Mouse (Mus musculus) limb, embryonic 10.5 days (tissue): ENCODE results near the gene Iqcj. TPM values are rescaled to one million over a fixed set of nuclear protein-coding genes. Genes with fewer than 3 reads are reported as not detected.

ENCODE experiments used
- DNase-seq: peaks from one replicate; pipeline ENCODE4 v3.0.0-alpha.2; 2017; ENCODE audit warnings: low spot score
- H3K27ac ChIP-seq: fragments of 300-500 bp; sonication (generic); 2 replicates; pipeline ENCODE4 v1.5.1; 2016; ENCODE audit warnings: mild to moderate bottlenecking
- H3K27me3 ChIP-seq: fragments of 300-500 bp; sonication (generic); 2 replicates; pipeline ENCODE4 v1.6.1; 2016; ENCODE audit warnings: low read depth, mild to moderate bottlenecking; ENCODE audit not compliant: poor library complexity, severe bottlenecking
- H3K36me3 ChIP-seq: fragments of 300-500 bp; sonication (generic); 2 replicates; pipeline ENCODE4 v1.6.1; 2016; ENCODE audit warnings: mild to moderate bottlenecking, moderate library complexity
- H3K4me1 ChIP-seq: fragments of 300-500 bp; sonication (generic); 2 replicates; pipeline ENCODE4 v1.6.1; 2016
- H3K4me3 ChIP-seq: fragments of 300-500 bp; sonication (generic); 2 replicates; pipeline ENCODE4 v1.5.1; 2016; ENCODE audit warnings: mild to moderate bottlenecking, moderate library complexity
- H3K9me3 ChIP-seq: fragments of 300-500 bp; sonication (generic); replicated peaks from 2 replicates; pipeline ENCODE4 v1.6.1; 2016; ENCODE audit warnings: mild to moderate bottlenecking
- WGBS: fragments of 180-500 bp; shearing (Covaris S2); methylation state at CpG from one replicate; pipeline ENCODE4 v1.1.7; 2016; 5-methylcytosine and 5-hydroxymethylcytosine counted together
- polyA plus RNA-seq: library from polyadenylated mRNA; unstranded; fragments of >200 nt; fragmentation: Nextera tagmentation; extraction: Ambion mirVana; gene quantifications from 2 replicates; pipeline ENCODE4 v1.2.1, GENCODE M21; 2016

Gene Iqcj
- polyA plus RNA-seq, result not detected in 2 replicates

GRCm38 (mm10) chr3:67892026-67892705, at the start of gene Iqcj, which contains the start of gene Iqschfp:
Gene Iqcj, plus strand, starts transcription at chr3:67892220.
Gene Iqschfp, plus strand, starts transcription at chr3:67892232.
- 71% methylated on average over 15 of the region's 15 CpGs for WGBS
- no peaks in the 10 kb centered on the region for H3K9me3 ChIP-seq
- no peak within 1 kb of the TSS for H3K27ac ChIP-seq
- no peak within 1 kb of the TSS for H3K4me3 ChIP-seq
- H3K4me1 ChIP-seq, result peaks cover 19% of the 10 kb centered on the region
- DNase-seq, result no peak
- peaks cover 39% of the 10 kb centered on the region for H3K27me3 ChIP-seq
- no peaks in the 10 kb centered on the region for H3K36me3 ChIP-seq

- H3K4me3 ChIP-seq, result no peak overlapping the region
- no peak overlapping the region for H3K27ac ChIP-seq
- no peaks in the 10 kb centered on the region for H3K4me1 ChIP-seq
- no peaks in the 10 kb centered on the region for H3K9me3 ChIP-seq
- 91% methylated on average over 5 of the region's 5 CpGs for WGBS
- DNase-seq, result no peak
- H3K27me3 ChIP-seq, result no peaks in the 10 kb centered on the region
- no peaks in the 10 kb centered on the region for H3K36me3 ChIP-seq
These were observed 39.6 kb upstream of the Iqcj start for GRCm38 (mm10) chr3:67852397-67852796.

GRCm38 (mm10) chr3:67861524-67861923, 30.5 kb upstream of the Iqcj start:
- H3K4me1 ChIP-seq, result no peaks in the 10 kb centered on the region
- no peaks in the 10 kb centered on the region for H3K27me3 ChIP-seq
- H3K9me3 ChIP-seq, result no peaks in the 10 kb centered on the region
- no peak for DNase-seq
- 90% methylated on average over 3 of the region's 3 CpGs for WGBS
- H3K4me3 ChIP-seq, result no peak overlapping the region
- H3K27ac ChIP-seq, result no peak overlapping the region
- no peaks in the 10 kb centered on the region for H3K36me3 ChIP-seq

GRCm38 (mm10) chr3:67867420-67868065, 24.5 kb upstream of the Iqcj start:
- peaks cover 6% of the 10 kb centered on the region for H3K4me1 ChIP-seq
- H3K4me3 ChIP-seq, result no peak overlapping the region
- H3K9me3 ChIP-seq, result no peaks in the 10 kb centered on the region
- no peak overlapping the region for H3K27ac ChIP-seq
- no peak for DNase-seq
- H3K36me3 ChIP-seq, result no peaks in the 10 kb centered on the region
- H3K27me3 ChIP-seq, result no peaks in the 10 kb centered on the region
- WGBS, result 37% methylated on average over 13 of the region's 13 CpGs

- H3K27me3 ChIP-seq, result no peaks in the 10 kb centered on the region
- H3K4me3 ChIP-seq, result no peak overlapping the region
- DNase-seq, result no peak
- no peak overlapping the region for H3K27ac ChIP-seq
- peaks cover 6% of the 10 kb centered on the region for H3K4me1 ChIP-seq
- H3K36me3 ChIP-seq, result no peaks in the 10 kb centered on the region
- no peaks in the 10 kb centered on the region for H3K9me3 ChIP-seq
- 95% methylated on average over 1 of the region's 1 CpGs for WGBS
These were observed 22.6 kb upstream of the Iqcj start for GRCm38 (mm10) chr3:67869424-67869823.

GRCm38 (mm10) chr3:67877253-67877652, 14.8 kb upstream of the Iqcj start:
- 66% methylated on average over 4 of the region's 4 CpGs for WGBS
- H3K4me1 ChIP-seq, result no peaks in the 10 kb centered on the region

GRCm38 (mm10) chr3:67884335-67884734, 7.7 kb upstream of the Iqcj start:
- no peak for DNase-seq
- H3K4me1 ChIP-seq, result peaks cover 9% of the 10 kb centered on the region
- no peak overlapping the region for H3K27ac ChIP-seq
- H3K36me3 ChIP-seq, result no peaks in the 10 kb centered on the region
- H3K4me3 ChIP-seq, result no peak overlapping the region
- WGBS, result 89% methylated on average over 3 of the region's 3 CpGs
- no peaks in the 10 kb centered on the region for H3K9me3 ChIP-seq
- H3K27me3 ChIP-seq, result 0 out of 2 replicates have a peak, but pooled peaks cover 5% of the 10 kb centered on the region

More at GRCm38 (mm10) chr3:67877253-67877652, 14.8 kb upstream of the Iqcj start:
- H3K36me3 ChIP-seq, result no peaks in the 10 kb centered on the region
- DNase-seq, result no peak
- no peak overlapping the region for H3K27ac ChIP-seq
- H3K9me3 ChIP-seq, result no peaks in the 10 kb centered on the region
- no peak overlapping the region for H3K4me3 ChIP-seq
- H3K27me3 ChIP-seq, result no peaks in the 10 kb centered on the region

GRCm38 (mm10) chr3:67886176-67886575, 5.8 kb upstream of the Iqcj start:
- Histone ChIP-seq H3K36me3 (no peaks in the 10 kb centered on the region), H3K4me3 (no peak overlapping the region), H3K27ac (no peak overlapping the region), H3K9me3 (no peaks in the 10 kb centered on the region), H3K27me3 (peaks cover 20% of the 10 kb centered on the region), H3K4me1 (peaks cover 9% of the 10 kb centered on the region)
- 83% methylated on average over 1 of the region's 1 CpGs for WGBS
- DNase-seq, result no peak

GRCm38 (mm10) chr3:67887251-67887650, 4.8 kb upstream of the Iqcj start:
- peaks cover 15% of the 10 kb centered on the region for H3K4me1 ChIP-seq
- no peak for DNase-seq
- no peak overlapping the region for H3K4me3 ChIP-seq
- no peaks in the 10 kb centered on the region for H3K9me3 ChIP-seq
- H3K36me3 ChIP-seq, result no peaks in the 10 kb centered on the region
- H3K27me3 ChIP-seq, result peaks cover 23% of the 10 kb centered on the region
- H3K27ac ChIP-seq, result no peak overlapping the region

- Histone ChIP-seq H3K4me3 (no peak overlapping the region), H3K9me3 (no peaks in the 10 kb centered on the region), H3K27ac (no peak overlapping the region), H3K4me1 (peaks cover 14% of the 10 kb centered on the region), H3K36me3 (no peaks in the 10 kb centered on the region), H3K27me3 (peaks cover 39% of the 10 kb centered on the region)
- WGBS, result 71% methylated on average over 10 of the region's 10 CpGs
- DNase-seq, result no peak
These were observed 748 bp downstream of the Iqcj start for GRCm38 (mm10) chr3:67892768-67893167.

- Histone ChIP-seq H3K36me3 (no peaks in the 10 kb centered on the region), H3K27ac (no peak overlapping the region), H3K4me3 (no peak overlapping the region), H3K9me3 (no peaks in the 10 kb centered on the region), H3K27me3 (no peaks in the 10 kb centered on the region; the same call in 1 of the 2 replicates), H3K4me1 (no peaks in the 10 kb centered on the region)
- DNase-seq, result no peak
- WGBS, result 87% methylated on average over 4 of the region's 4 CpGs
These were observed 10.5 kb downstream of the Iqcj start for GRCm38 (mm10) chr3:67902517-67902916.

- no peak overlapping the region for H3K4me3 ChIP-seq
These were observed 16.6 kb downstream of the Iqcj start for GRCm38 (mm10) chr3:67908586-67908985.

GRCm38 (mm10) chr3:67918098-67918497, 26.1 kb downstream of the Iqcj start:
- WGBS, result 91% methylated on average over 3 of the region's 3 CpGs
- no peaks in the 10 kb centered on the region for H3K27me3 ChIP-seq
- H3K9me3 ChIP-seq, result no peaks in the 10 kb centered on the region
- H3K27ac ChIP-seq, result no peak overlapping the region
- no peak for DNase-seq
- H3K4me3 ChIP-seq, result no peak overlapping the region
- H3K4me1 ChIP-seq, result no peaks in the 10 kb centered on the region
- no peaks in the 10 kb centered on the region for H3K36me3 ChIP-seq

More at GRCm38 (mm10) chr3:67908586-67908985, 16.6 kb downstream of the Iqcj start:
- H3K36me3 ChIP-seq, result no peaks in the 10 kb centered on the region
- no peaks in the 10 kb centered on the region for H3K4me1 ChIP-seq
- H3K27me3 ChIP-seq, result no peaks in the 10 kb centered on the region
- DNase-seq, result no peak
- H3K27ac ChIP-seq, result no peak overlapping the region
- H3K9me3 ChIP-seq, result no peaks in the 10 kb centered on the region
- WGBS, result 91% methylated on average over 2 of the region's 2 CpGs
